Mouse (Mus musculus): ENCODE results near the gene Olfr603. TPM values are rescaled to one million over a fixed set of nuclear protein-coding genes. Genes with fewer than 3 reads are reported as not detected.
"Not testable (repeated sequence)": the region's sequence is repeated elsewhere in the genome, so short reads cannot be mapped to it uniquely, and the experiment has no call there.

The Olfr603 gene
- not detected for total RNA-seq (2021)
- not detected in 2 replicates for polyA plus RNA-seq (2012; rRNA removed)
- long read RNA-seq: 0 reads

GRCm38 (mm10) chr7:103386077-103386476 is at the start of gene Olfr603:
Olfr603 (minus strand) TSS chr7:103386177.
- Histone ChIP-seq H3K36me3 (ENCODE audit: control insufficient read depth, insufficient read depth, low read length) (no peaks in the 10 kb centered on the region), H3K4me1 (ENCODE audit: control insufficient read depth, insufficient read depth, low read length) (no peaks in the 10 kb centered on the region), H3K9ac (ENCODE audit: low read depth, low read length) (no peak within 1 kb of the TSS), H3K79me2 (replicated peaks; ENCODE audit: control insufficient read depth, insufficient read depth, low read length) (no peaks in the 10 kb centered on the region), H3K27me3 (ENCODE audit: control insufficient read depth, insufficient read depth, low read length) (no peaks in the 10 kb centered on the region), H3K4me3 (no peak within 1 kb of the TSS), H3K27ac (no peak within 1 kb of the TSS)
- intact Hi-C loops (cut with DNase I): no loop called here
- TF ChIP-seq EP300 (IDR thresholded peaks at IDR 0.05; ENCODE audit: insufficient read depth, low read depth, low read length) (no peak), POLR2A (IDR thresholded peaks at IDR 0.05; ENCODE audit: insufficient read depth, low read depth, low read length) (no peak), CTCF (IDR thresholded peaks at IDR 0.05) (no peak)
- no peak for DNase-seq

- H3K36me3 ChIP-seq (ENCODE audit: control insufficient read depth, insufficient read depth, low read length); H3K79me2 ChIP-seq (replicated peaks; ENCODE audit: control insufficient read depth, insufficient read depth, low read length); intact Hi-C loops (cut with DNase I); H3K4me3 ChIP-seq; H3K4me1 ChIP-seq (ENCODE audit: control insufficient read depth, insufficient read depth, low read length); H3K27ac ChIP-seq; H3K9ac ChIP-seq (ENCODE audit: low read depth, low read length); DNase-seq; H3K27me3 ChIP-seq (ENCODE audit: control insufficient read depth, insufficient read depth, low read length): not testable (repeated sequence)
- 13% methylated on average over 1 of the region's 1 CpGs for WGBS
Observed at GRCm38 (mm10) chr7:103414772-103415171, 28.8 kb upstream of the Olfr603 start, which contains the start of gene Usp17lc. Usp17lc (plus strand) TSS chr7:103415072.

GRCm38 (mm10) chr7:103406521-103407055 is 20.6 kb upstream of the Olfr603 start:
- H3K27me3 ChIP-seq (ENCODE audit: control insufficient read depth, insufficient read depth, low read length); H3K27ac ChIP-seq; H3K4me3 ChIP-seq; H3K79me2 ChIP-seq (replicated peaks; ENCODE audit: control insufficient read depth, insufficient read depth, low read length); DNase-seq; H3K9ac ChIP-seq (ENCODE audit: low read depth, low read length); intact Hi-C loops (cut with DNase I); H3K36me3 ChIP-seq (ENCODE audit: control insufficient read depth, insufficient read depth, low read length); H3K4me1 ChIP-seq (ENCODE audit: control insufficient read depth, insufficient read depth, low read length): not testable (repeated sequence)
- 63% methylated on average over 3 of the region's 3 CpGs for WGBS

GRCm38 (mm10) chr7:103398981-103399380 is 13.0 kb upstream of the Olfr603 start:
- no peaks in the 10 kb centered on the region for H3K36me3 ChIP-seq (ENCODE audit: control insufficient read depth, insufficient read depth, low read length)
- no peaks in the 10 kb centered on the region for H3K4me1 ChIP-seq (ENCODE audit: control insufficient read depth, insufficient read depth, low read length)
- H3K27ac ChIP-seq: no peak overlapping the region
- intact Hi-C loops (cut with DNase I): no loop called here
- WGBS: 12% methylated on average over 1 of the region's 1 CpGs
- no peak overlapping the region for H3K4me3 ChIP-seq
- DNase-seq: no peak
- no peaks in the 10 kb centered on the region for H3K79me2 ChIP-seq (replicated peaks; ENCODE audit: control insufficient read depth, insufficient read depth, low read length)
- TF ChIP-seq POLR2A (IDR thresholded peaks at IDR 0.05; ENCODE audit: insufficient read depth, low read depth, low read length): no peak
- TF ChIP-seq CTCF (IDR thresholded peaks at IDR 0.05): no peak
- no peak for TF ChIP-seq EP300 (IDR thresholded peaks at IDR 0.05; ENCODE audit: insufficient read depth, low read depth, low read length)
- no peak overlapping the region for H3K9ac ChIP-seq (ENCODE audit: low read depth, low read length)
- no peaks in the 10 kb centered on the region for H3K27me3 ChIP-seq (ENCODE audit: control insufficient read depth, insufficient read depth, low read length)

GRCm38 (mm10) chr7:103397758-103398157 is 11.8 kb upstream of the Olfr603 start:
- TF ChIP-seq CTCF (IDR thresholded peaks at IDR 0.05) (no peak), POLR2A (IDR thresholded peaks at IDR 0.05; ENCODE audit: insufficient read depth, low read depth, low read length) (no peak), EP300 (IDR thresholded peaks at IDR 0.05; ENCODE audit: insufficient read depth, low read depth, low read length) (no peak)
- no peak overlapping the region for H3K4me3 ChIP-seq
- no peak for DNase-seq
- H3K27ac ChIP-seq: no peak overlapping the region
- H3K9ac ChIP-seq (ENCODE audit: low read depth, low read length): no peak overlapping the region
- intact Hi-C loops (cut with DNase I): no loop called here
- H3K4me1 ChIP-seq (ENCODE audit: control insufficient read depth, insufficient read depth, low read length): no peaks in the 10 kb centered on the region
- H3K36me3 ChIP-seq (ENCODE audit: control insufficient read depth, insufficient read depth, low read length): no peaks in the 10 kb centered on the region
- H3K27me3 ChIP-seq (ENCODE audit: control insufficient read depth, insufficient read depth, low read length): no peaks in the 10 kb centered on the region
- no peaks in the 10 kb centered on the region for H3K79me2 ChIP-seq (replicated peaks; ENCODE audit: control insufficient read depth, insufficient read depth, low read length)

- Histone ChIP-seq H3K36me3 (ENCODE audit: control insufficient read depth, insufficient read depth, low read length) (no peaks in the 10 kb centered on the region), H3K4me3 (no peak within 1 kb of the TSS), H3K27me3 (ENCODE audit: control insufficient read depth, insufficient read depth, low read length) (no peaks in the 10 kb centered on the region), H3K79me2 (replicated peaks; ENCODE audit: control insufficient read depth, insufficient read depth, low read length) (no peaks in the 10 kb centered on the region), H3K4me1 (ENCODE audit: control insufficient read depth, insufficient read depth, low read length) (no peaks in the 10 kb centered on the region), H3K9ac (ENCODE audit: low read depth, low read length) (no peak within 1 kb of the TSS), H3K27ac (no peak within 1 kb of the TSS)
- WGBS: 91% methylated on average over 1 of the region's 1 CpGs
- TF ChIP-seq POLR2A (IDR thresholded peaks at IDR 0.05; ENCODE audit: insufficient read depth, low read depth, low read length) (no peak), EP300 (IDR thresholded peaks at IDR 0.05; ENCODE audit: insufficient read depth, low read depth, low read length) (no peak), CTCF (IDR thresholded peaks at IDR 0.05) (no peak)
- intact Hi-C loops (cut with DNase I): no loop called here
- DNase-seq: no peak
Observed at GRCm38 (mm10) chr7:103362555-103362954, 23.4 kb downstream of the Olfr603 start, which contains the start of gene Olfr601. Olfr601 (minus strand) TSS chr7:103362655.

All from heart, adult 2 months (tissue).